Mouse (Mus musculus): ENCODE measurements around the gene Jsrp1. TPM values are rescaled to one million over a fixed set of nuclear protein-coding genes. Genes with fewer than 3 reads are reported as not detected.
"Not testable (repeated sequence)": the region's sequence is repeated elsewhere in the genome, so short reads cannot be mapped to it uniquely, and the experiment has no call there.

Jsrp1 gene
- polyA plus RNA-seq, 1 experiment from 2014 or later, result not detected

GRCm38 (mm10) chr10:80837827-80838226, 24.5 kb upstream of the Jsrp1 start:
- no peak for ATAC-seq
- Histone ChIP-seq H3K27ac (ENCODE audit: low read depth) (no peak overlapping the region), H3K27me3 (ENCODE audit: insufficient read depth, low read length) (peaks cover 45% of the 10 kb centered on the region), H3K9me3 (ENCODE audit: low read length) (no peaks in the 10 kb centered on the region), H3K36me3 (replicated peaks; ENCODE audit: insufficient read depth, low read length) (no peaks in the 10 kb centered on the region), H3K4me2 (ENCODE audit: low read depth, low read length) (no peak overlapping the region), H3K9ac (replicated peaks) (no peak overlapping the region), H3K4me1 (ENCODE audit: insufficient read depth) (no peaks in the 10 kb centered on the region), H3K4me3 (ENCODE audit: low read depth, low read length) (no peak overlapping the region)
- WGBS (ENCODE audit: insufficient replicate concordance), result 52% methylated on average over 2 of the region's 2 CpGs
- no peak for DNase-seq
- TF ChIP-seq EP300 (IDR thresholded peaks at IDR 0.05; ENCODE audit: low read depth) (no peak), CTCF (IDR thresholded peaks at IDR 0.05; ENCODE audit: low read depth) (no peak)

GRCm38 (mm10) chr10:80836949-80837379, 23.7 kb upstream of the Jsrp1 start:
- Histone ChIP-seq H3K4me3 (ENCODE audit: low read depth, low read length) (no peak overlapping the region), H3K27ac (ENCODE audit: low read depth) (no peak overlapping the region), H3K9me3 (ENCODE audit: low read length) (no peaks in the 10 kb centered on the region), H3K4me1 (ENCODE audit: insufficient read depth) (no peaks in the 10 kb centered on the region), H3K4me2 (ENCODE audit: low read depth, low read length) (no peak overlapping the region), H3K36me3 (replicated peaks; ENCODE audit: insufficient read depth, low read length) (no peaks in the 10 kb centered on the region), H3K9ac (replicated peaks) (no peak overlapping the region), H3K27me3 (ENCODE audit: insufficient read depth, low read length) (peaks cover 37% of the 10 kb centered on the region)
- 45% methylated on average over 7 of the region's 7 CpGs for WGBS (ENCODE audit: insufficient replicate concordance)
- no peak for DNase-seq
- TF ChIP-seq CTCF (IDR thresholded peaks at IDR 0.05; ENCODE audit: low read depth) (no peak), EP300 (IDR thresholded peaks at IDR 0.05; ENCODE audit: low read depth) (no peak)
- no peak for ATAC-seq

- peaks cover 8% of the 10 kb centered on the region for H3K4me1 ChIP-seq (ENCODE audit: insufficient read depth)
- TF ChIP-seq EP300 (IDR thresholded peaks at IDR 0.05; ENCODE audit: low read depth) (no peak), CTCF (IDR thresholded peaks at IDR 0.05; ENCODE audit: low read depth) (no peak)
- H3K9ac ChIP-seq (replicated peaks), result no peak overlapping the region
- no peak overlapping the region for H3K4me2 ChIP-seq (ENCODE audit: low read depth, low read length)
- peaks cover 30% of the 10 kb centered on the region for H3K27me3 ChIP-seq (ENCODE audit: insufficient read depth, low read length)
- 0 out of 2 replicates have a peak, but pooled peaks cover 2% of the 10 kb centered on the region for H3K36me3 ChIP-seq (replicated peaks; ENCODE audit: insufficient read depth, low read length)
- H3K9me3 ChIP-seq (ENCODE audit: low read length), result no peaks in the 10 kb centered on the region
- WGBS (ENCODE audit: insufficient replicate concordance), result 63% methylated on average over 30 of the region's 30 CpGs
- DNase-seq (no peak), ATAC-seq (no peak)
- no peak overlapping the region for H3K27ac ChIP-seq (ENCODE audit: low read depth)
- no peak overlapping the region for H3K4me3 ChIP-seq (ENCODE audit: low read depth, low read length)
These were observed 22.3 kb upstream of the Jsrp1 start for GRCm38 (mm10) chr10:80835617-80836016.

DNA sequence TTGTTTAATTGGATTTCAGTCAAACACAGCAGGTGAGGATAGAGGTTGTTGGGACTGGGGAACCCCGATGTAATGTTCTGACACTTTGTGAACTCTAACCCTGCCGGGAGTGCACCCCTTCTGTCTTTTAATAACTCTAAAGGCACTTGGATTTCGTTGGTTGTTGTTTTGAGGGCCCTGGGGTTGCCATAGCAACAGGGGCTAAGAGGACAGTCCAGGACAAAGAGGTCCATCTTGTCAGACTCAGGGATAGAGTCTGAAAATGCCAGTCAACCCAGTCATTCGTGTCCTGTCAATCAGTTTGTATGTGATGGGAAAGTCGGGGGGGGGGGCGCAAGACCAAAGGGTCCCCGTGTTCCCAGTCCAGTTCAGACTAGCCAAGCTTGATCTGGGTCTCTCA, 19.5 kb upstream of the Jsrp1 start:
- Histone ChIP-seq H3K4me2 (ENCODE audit: low read depth, low read length) (no peak overlapping the region), H3K36me3 (replicated peaks; ENCODE audit: insufficient read depth, low read length) (peaks cover 22% of the 10 kb centered on the region), H3K4me1 (ENCODE audit: insufficient read depth) (peaks cover 22% of the 10 kb centered on the region), H3K4me3 (ENCODE audit: low read depth, low read length) (no peak overlapping the region), H3K27me3 (ENCODE audit: insufficient read depth, low read length) (peaks cover 25% of the 10 kb centered on the region), H3K9ac (replicated peaks) (no peak overlapping the region), H3K9me3 (ENCODE audit: low read length) (no peaks in the 10 kb centered on the region), H3K27ac (ENCODE audit: low read depth) (no peak overlapping the region)
- ATAC-seq (no peak), DNase-seq (no peak)
- 68% methylated on average over 7 of the region's 7 CpGs for WGBS (ENCODE audit: insufficient replicate concordance)
- TF ChIP-seq EP300 (IDR thresholded peaks at IDR 0.05; ENCODE audit: low read depth) (no peak), CTCF (IDR thresholded peaks at IDR 0.05; ENCODE audit: low read depth) (no peak)

GRCm38 (mm10) chr10:80831136-80831535, 17.8 kb upstream of the Jsrp1 start:
- 5% methylated on average over 9 of the region's 9 CpGs for WGBS (ENCODE audit: insufficient replicate concordance)
- peaks cover 25% of the 10 kb centered on the region for H3K4me1 ChIP-seq (ENCODE audit: insufficient read depth)

DNA sequence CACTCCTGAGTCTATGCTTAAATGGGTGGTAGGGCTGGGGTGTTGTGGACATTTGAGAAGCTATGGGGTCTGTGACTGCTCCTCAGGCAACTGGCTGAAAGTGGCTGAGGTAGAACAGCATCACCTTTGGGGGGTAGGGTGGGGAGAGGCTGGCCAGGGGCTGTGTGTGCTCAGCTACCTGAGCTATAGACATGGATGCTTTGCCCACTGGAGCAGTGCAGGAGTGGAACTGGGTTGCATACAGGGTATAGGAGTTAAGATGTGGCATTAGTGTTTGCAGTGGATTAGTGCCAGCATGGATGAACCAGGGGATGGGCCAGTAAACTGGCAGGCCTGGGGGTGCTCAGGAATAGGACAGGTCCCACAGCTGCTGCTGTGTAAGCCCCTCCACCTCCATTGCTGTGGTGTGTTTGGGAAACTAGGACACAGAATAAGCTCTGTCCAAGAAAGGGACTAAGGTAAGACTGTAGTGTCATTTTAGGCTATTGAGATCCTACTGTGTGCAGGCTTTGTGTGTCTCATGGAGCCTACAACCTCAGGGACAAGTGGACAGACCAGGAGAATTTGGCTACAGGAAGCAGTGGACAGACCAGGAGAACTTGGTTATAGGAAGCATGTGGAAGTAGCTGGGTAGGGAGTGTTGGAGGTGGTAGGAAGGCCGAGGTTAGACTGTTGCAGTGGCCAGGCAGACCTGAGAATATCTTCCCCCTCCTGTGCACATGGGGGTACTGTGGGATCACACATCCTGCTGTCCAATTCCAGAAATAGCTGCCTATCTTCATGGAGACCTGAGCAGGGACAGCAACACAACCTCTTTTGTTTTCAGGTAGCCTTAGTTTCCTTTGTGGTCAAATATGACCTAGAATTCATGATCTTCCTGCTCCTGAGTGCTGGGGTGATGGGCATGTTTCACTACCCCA, 16.3 kb upstream of the Jsrp1 start:
- Histone ChIP-seq H3K27ac (ENCODE audit: low read depth) (peak overlapping the region; percentile 67; the same call in 1 of the 2 replicates), H3K9me3 (ENCODE audit: low read length) (no peaks in the 10 kb centered on the region), H3K4me2 (ENCODE audit: low read depth, low read length) (0 out of 2 replicates have a peak overlapping the region, but pooled peaks have one; percentile 10), H3K27me3 (ENCODE audit: insufficient read depth, low read length) (peaks cover 5% of the 10 kb centered on the region), H3K36me3 (replicated peaks; ENCODE audit: insufficient read depth, low read length) (peaks cover 22% of the 10 kb centered on the region), H3K4me3 (ENCODE audit: low read depth, low read length) (no peak overlapping the region), H3K9ac (replicated peaks) (no peak overlapping the region), H3K4me1 (ENCODE audit: insufficient read depth) (peaks cover 36% of the 10 kb centered on the region)
- DNase-seq (no peak), ATAC-seq (no peak)
- 48% methylated on average over 1 of the region's 1 CpGs for WGBS (ENCODE audit: insufficient replicate concordance)
- TF ChIP-seq EP300 (IDR thresholded peaks at IDR 0.05; ENCODE audit: low read depth) (no peak), CTCF (IDR thresholded peaks at IDR 0.05; ENCODE audit: low read depth) (no peak)

More at GRCm38 (mm10) chr10:80831136-80831535, 17.8 kb upstream of the Jsrp1 start:
- no peak overlapping the region for H3K4me2 ChIP-seq (ENCODE audit: low read depth, low read length)
- H3K27ac ChIP-seq (ENCODE audit: low read depth), result peak overlapping the region; percentile 67
- DNase-seq (peak; percentile 78), ATAC-seq (peak; percentile 6)
- H3K4me3 ChIP-seq (ENCODE audit: low read depth, low read length), result no peak overlapping the region
- H3K36me3 ChIP-seq (replicated peaks; ENCODE audit: insufficient read depth, low read length), result peaks cover 22% of the 10 kb centered on the region
- H3K9me3 ChIP-seq (ENCODE audit: low read length), result no peaks in the 10 kb centered on the region
- H3K27me3 ChIP-seq (ENCODE audit: insufficient read depth, low read length), result peaks cover 19% of the 10 kb centered on the region
- TF ChIP-seq EP300 (IDR thresholded peaks at IDR 0.05; ENCODE audit: low read depth) (no peak), CTCF (IDR thresholded peaks at IDR 0.05; ENCODE audit: low read depth) (no peak)
- no peak overlapping the region for H3K9ac ChIP-seq (replicated peaks)

DNA sequence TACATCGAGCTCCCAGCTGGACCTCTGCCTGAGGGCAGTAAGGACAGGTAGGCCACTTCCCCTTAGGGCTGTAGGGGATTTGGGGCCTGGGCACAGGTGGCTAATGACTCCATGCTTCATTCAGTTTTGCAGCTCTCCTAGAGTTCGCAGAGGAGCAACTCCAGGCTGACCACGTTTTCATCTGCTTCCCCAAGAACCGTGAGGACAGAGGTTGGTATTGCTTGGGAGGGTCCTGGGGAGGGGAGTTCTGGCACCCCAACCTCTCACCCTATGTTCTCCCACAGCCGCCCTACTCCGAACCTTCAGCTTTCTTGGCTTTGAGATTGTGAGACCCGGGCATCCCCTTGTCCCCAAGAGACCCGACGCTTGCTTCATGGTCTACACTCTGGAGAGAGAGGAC, 15.3 kb upstream of the Jsrp1 start:
- 82% methylated on average over 7 of the region's 9 CpGs for WGBS (ENCODE audit: insufficient replicate concordance)
- Histone ChIP-seq H3K36me3 (replicated peaks; ENCODE audit: insufficient read depth, low read length) (peaks cover 22% of the 10 kb centered on the region), H3K4me1 (ENCODE audit: insufficient read depth) (peaks cover 45% of the 10 kb centered on the region), H3K4me2 (ENCODE audit: low read depth, low read length) (peak overlapping the region; percentile 96; the same call in 1 of the 2 replicates), H3K4me3 (ENCODE audit: low read depth, low read length) (peak overlapping the region; percentile 79)
- H3K27ac ChIP-seq (ENCODE audit: low read depth); H3K27me3 ChIP-seq (ENCODE audit: insufficient read depth, low read length); H3K9me3 ChIP-seq (ENCODE audit: low read length); ATAC-seq; DNase-seq; H3K9ac ChIP-seq (replicated peaks): not testable (repeated sequence)

All from liver, postnatal 0 days (tissue).